8 mouse cellular contexts compared by ENCODE assay signal in genomic region chr3:51326664-51327428, GRCm38 (mm10). TPM values are rescaled to one million over a fixed set of nuclear protein-coding genes. Genes with fewer than 3 reads are reported as not detected.
DNase-seq lines count a peak whose midpoint lies in the region; ATAC-seq and TF ChIP-seq lines count a peak whose summit lies in the region.

No protein-coding gene starts in this region.

- no peak for TF ChIP-seq CTCF in forebrain, postnatal 0 days (IDR thresholded peaks at IDR 0.05; ENCODE audit: low read depth)
- no peak for TF ChIP-seq CTCF in thymus, adult 2 months (IDR thresholded peaks at IDR 0.05; ENCODE audit: borderline replicate concordance, control insufficient read depth, extremely low read depth, insufficient read depth, low read length, poor library complexity)

- H3K4me2 ChIP-seq in hindbrain, embryonic 13.5 days, result no peak overlapping the region
- no peak overlapping the region for H3K4me2 ChIP-seq in forebrain, postnatal 0 days (ENCODE audit: low read depth)
- H3K4me2 ChIP-seq in kidney, embryonic 16.5 days (replicated peaks; ENCODE audit: low read depth, low read length), result no peak overlapping the region

- no peak for DNase-seq in hindbrain, embryonic 10.5 days (ENCODE audit: low spot score)
- DNase-seq in NIH3T3 (ENCODE audit: low read depth), result peak; percentile 83
- peak; percentile 52 for DNase-seq in forebrain, postnatal 0 days
- DNase-seq in cerebellum, adult 11-12 months, result no peak
- no peak for DNase-seq in thymus, adult 2 months

- no peaks in the 10 kb centered on the region for H3K9me3 ChIP-seq in hindbrain, embryonic 13.5 days
- H3K9me3 ChIP-seq in hindbrain, embryonic 10.5 days, result peaks cover 21% of the 10 kb centered on the region
- H3K9me3 ChIP-seq in forebrain, postnatal 0 days (ENCODE audit: low read length), result no peaks in the 10 kb centered on the region
- 0 out of 2 replicates have a peak, but pooled peaks cover 4% of the 10 kb centered on the region for H3K9me3 ChIP-seq in kidney, embryonic 16.5 days (ENCODE audit: low read length)
- H3K9me3 ChIP-seq in megakaryocyte, embryonic 14.5 days, result 0 out of 2 replicates have a peak, but pooled peaks cover 2% of the 10 kb centered on the region

- ATAC-seq in hindbrain, embryonic 13.5 days (ENCODE audit: low FRiP score), result peak; percentile 46; the same call in 1 of the 2 replicates
- ATAC-seq in forebrain, postnatal 0 days, result peak; percentile 79
- peak; percentile 81 for ATAC-seq in kidney, embryonic 16.5 days (ENCODE audit: low FRiP score, low TSS enrichment)

- H3K9ac ChIP-seq in hindbrain, embryonic 13.5 days, result no peak overlapping the region
- H3K9ac ChIP-seq in forebrain, postnatal 0 days, result no peak overlapping the region
- no peak overlapping the region for H3K9ac ChIP-seq in kidney, embryonic 16.5 days (replicated peaks; ENCODE audit: low read length)

- WGBS in hindbrain, embryonic 13.5 days, result 78% methylated on average over 3 of the region's 3 CpGs
- 86% methylated on average over 3 of the region's 3 CpGs for WGBS in hindbrain, embryonic 10.5 days
- 67% methylated on average over 3 of the region's 3 CpGs for WGBS in forebrain, postnatal 0 days
- WGBS in kidney, embryonic 16.5 days, result 65% methylated on average over 3 of the region's 3 CpGs
- 63% methylated on average over 3 of the region's 3 CpGs for WGBS in thymus, adult 2 months

- no peak overlapping the region for H3K4me3 ChIP-seq in hindbrain, embryonic 13.5 days
- H3K4me3 ChIP-seq in hindbrain, embryonic 10.5 days, result no peak overlapping the region
- H3K4me3 ChIP-seq in forebrain, postnatal 0 days (ENCODE audit: low read depth, low read length), result no peak overlapping the region
- H3K4me3 ChIP-seq in kidney, embryonic 16.5 days (ENCODE audit: low read length), result no peak overlapping the region
- peak overlapping the region; percentile 81 for H3K4me3 ChIP-seq in megakaryocyte, embryonic 14.5 days (replicated peaks)
- H3K4me3 ChIP-seq in thymus, adult 2 months (ENCODE audit: control insufficient read depth, insufficient read depth, low read length), result no peak overlapping the region

- H3K36me3 ChIP-seq in hindbrain, embryonic 13.5 days, result peaks cover 24% of the 10 kb centered on the region
- peaks cover 49% of the 10 kb centered on the region for H3K36me3 ChIP-seq in hindbrain, embryonic 10.5 days
- H3K36me3 ChIP-seq in forebrain, postnatal 0 days (ENCODE audit: insufficient read depth), result no peaks in the 10 kb centered on the region
- H3K36me3 ChIP-seq in kidney, embryonic 16.5 days (ENCODE audit: insufficient read depth, low read length), result peaks cover 3% of the 10 kb centered on the region; the same call in 1 of the 2 replicates
- peaks cover 76% of the 10 kb centered on the region for H3K36me3 ChIP-seq in megakaryocyte, embryonic 14.5 days (replicated peaks; ENCODE audit: low read length)
- peaks cover 4% of the 10 kb centered on the region; the same call in 1 of the 2 replicates for H3K36me3 ChIP-seq in thymus, adult 2 months (ENCODE audit: control insufficient read depth, insufficient read depth, low read length)

- TF ChIP-seq POLR2A in thymus, adult 2 months (IDR thresholded peaks at IDR 0.05; ENCODE audit: control insufficient read depth, extremely low read depth, insufficient read depth, low read length, poor library complexity), result no peak

- no peaks in the 10 kb centered on the region for H3K4me1 ChIP-seq in hindbrain, embryonic 13.5 days (replicated peaks)
- 0 out of 2 replicates have a peak, but pooled peaks cover 3% of the 10 kb centered on the region for H3K4me1 ChIP-seq in hindbrain, embryonic 10.5 days (replicated peaks)
- no peaks in the 10 kb centered on the region for H3K4me1 ChIP-seq in forebrain, postnatal 0 days (ENCODE audit: insufficient read depth)
- H3K4me1 ChIP-seq in kidney, embryonic 16.5 days (ENCODE audit: insufficient read depth, low read length), result no peaks in the 10 kb centered on the region
- H3K4me1 ChIP-seq in megakaryocyte, embryonic 14.5 days, result peaks cover 52% of the 10 kb centered on the region
- H3K4me1 ChIP-seq in thymus, adult 2 months (replicated peaks; ENCODE audit: control insufficient read depth, insufficient read depth, low read length), result peaks cover 2% of the 10 kb centered on the region; the same call in 1 of the 2 replicates

- H3K27me3 ChIP-seq in hindbrain, embryonic 13.5 days, result no peaks in the 10 kb centered on the region
- no peaks in the 10 kb centered on the region for H3K27me3 ChIP-seq in hindbrain, embryonic 10.5 days (ENCODE audit: insufficient read depth, poor library complexity, severe bottlenecking)
- no peaks in the 10 kb centered on the region for H3K27me3 ChIP-seq in forebrain, postnatal 0 days (ENCODE audit: insufficient read depth, low read length)
- H3K27me3 ChIP-seq in kidney, embryonic 16.5 days (ENCODE audit: insufficient read depth, low read length), result no peaks in the 10 kb centered on the region
- no peaks in the 10 kb centered on the region for H3K27me3 ChIP-seq in megakaryocyte, embryonic 14.5 days (replicated peaks)
- no peaks in the 10 kb centered on the region for H3K27me3 ChIP-seq in thymus, adult 2 months (ENCODE audit: control insufficient read depth, insufficient read depth, low read length)

- peak overlapping the region; percentile 4; the same call in 1 of the 2 replicates for H3K27ac ChIP-seq in hindbrain, embryonic 13.5 days
- H3K27ac ChIP-seq in hindbrain, embryonic 10.5 days, result no peak overlapping the region
- H3K27ac ChIP-seq in forebrain, postnatal 0 days (ENCODE audit: low read depth, low read length), result no peak overlapping the region
- no peak overlapping the region for H3K27ac ChIP-seq in kidney, embryonic 16.5 days (ENCODE audit: low read length)
- no peak overlapping the region for H3K27ac ChIP-seq in thymus, adult 2 months (ENCODE audit: control insufficient read depth, insufficient read depth, low read length)

RNA-seq across cellular contexts. Expression of gene Elf2, which starts 13.6 kb away (rescaled TPM):
- polyA plus RNA-seq in hindbrain, embryonic 13.5 days (2015; fragmentation: Nextera tagmentation; extraction: Ambion mirVana), result 47.1 TPM in 2 replicates
- 35.4 and 40.5 TPM in 2 replicates for polyA plus RNA-seq in hindbrain, embryonic 10.5 days (2016; fragmentation: Nextera tagmentation; extraction: Ambion mirVana)
- 78.1 and 83.9 TPM in 2 replicates for total RNA-seq in forebrain, postnatal 0 days (2014; rRNA removed)
- polyA plus RNA-seq in forebrain, postnatal 0 days (2015; fragmentation: Nextera tagmentation; extraction: Ambion mirVana), result 26.4 and 29.3 TPM in 2 replicates
- polyA plus RNA-seq in kidney, embryonic 16.5 days (2015; fragmentation: Nextera tagmentation; extraction: Ambion mirVana), result 62.9 and 64.4 TPM in 2 replicates
- 1.5 and 8.7 TPM in 2 replicates for polyA plus RNA-seq in megakaryocyte, embryonic 14.5 days (2012; ENCODE audit: insufficient read depth, low replicate concordance)
- 85.0 and 106 TPM in 2 replicates for polyA plus RNA-seq in thymus, adult 2 months (2012; rRNA removed)

Comparison
In these comparisons a context has a peak if more than half of its experiments do, and no peak if none do; other contexts are left out.
1. DNase-seq: peak in NIH3T3 (single experiment) and forebrain, postnatal 0 days (single experiment); none in hindbrain, embryonic 10.5 days (single experiment), cerebellum, adult 11-12 months (single experiment) and thymus, adult 2 months (single experiment).
2. Peak in every context shown above with its lines, with median percentiles within 50 percentile points of each other: ATAC-seq.